Mouse (Mus musculus) forebrain, postnatal 0 days (tissue): ENCODE data around the gene Smim8. TPM values are rescaled to one million over a fixed set of nuclear protein-coding genes. Genes with fewer than 3 reads are reported as not detected.

ENCODE experiments used
- ATAC-seq: fragments of 200-750 bp; cut with Nextera tagmentation; 2 replicates; pipeline ENCODE4 v1.8.0; 2017; ENCODE audit warnings: mild to moderate bottlenecking, moderate library complexity
- DNase-seq: peaks from one replicate; pipeline ENCODE4 v3.0.0-alpha.2; 2015
- H3K27ac ChIP-seq: fragments of 300-500 bp; sonication (generic); 2 replicates; pipeline ENCODE4 v1.5.1; 2014; ENCODE audit warnings: low read depth, mild to moderate bottlenecking, antibody characterized with exemption, low read length, moderate library complexity, mixed read lengths
- H3K27me3 ChIP-seq: fragments of 300-500 bp; sonication (generic); 2 replicates; pipeline ENCODE4 v1.6.1; 2014; ENCODE audit warnings: mild to moderate bottlenecking, low read length, mixed read lengths; ENCODE audit not compliant: insufficient read depth
- H3K36me3 ChIP-seq: fragments of 300-500 bp; sonication (generic); 2 replicates; pipeline ENCODE4 v1.6.1; 2014; ENCODE audit warnings: mild to moderate bottlenecking, moderate library complexity; ENCODE audit not compliant: insufficient read depth
- H3K4me1 ChIP-seq: fragments of 300-500 bp; sonication (generic); 2 replicates; pipeline ENCODE4 v1.6.1; 2014; ENCODE audit warnings: antibody characterized with exemption; ENCODE audit not compliant: insufficient read depth
- H3K4me2 ChIP-seq: fragments of 300-500 bp; sonication (generic); 2 replicates; pipeline ENCODE4 v1.6.1; 2014; ENCODE audit warnings: low read depth, mild to moderate bottlenecking, moderate library complexity
- H3K4me3 ChIP-seq: fragments of 300-500 bp; sonication (generic); 2 replicates; pipeline ENCODE4 v1.5.1; 2014; ENCODE audit warnings: low read depth, low read length, mixed read lengths
- H3K9ac ChIP-seq: fragments of 300-500 bp; sonication (generic); 2 replicates; pipeline ENCODE4 v1.6.1; 2014; ENCODE audit warnings: mild to moderate bottlenecking
- H3K9me3 ChIP-seq: fragments of 300-500 bp; sonication (generic); 2 replicates; pipeline ENCODE4 v1.6.1; 2016; ENCODE audit warnings: low read length
- CTCF ChIP-seq: sonication (generic); IDR thresholded peaks from 2 replicates; pipeline ENCODE4 v1.5.1; 2016; ENCODE audit warnings: antibody characterized with exemption, control low read depth, low read depth
- WGBS: fragments of 180-500 bp; shearing (Covaris S2); extraction: QIAGEN DNeasy Blood & Tissue Kit; methylation state at CpG from one replicate; pipeline ENCODE4 v1.1.7; 2014; 5-methylcytosine and 5-hydroxymethylcytosine counted together
- polyA plus RNA-seq: library from polyadenylated mRNA; unstranded; fragments of >200 nt; fragmentation: Nextera tagmentation; extraction: Ambion mirVana; gene quantifications from 2 replicates; pipeline ENCODE4 v1.2.1, GENCODE M21; 2015
- total RNA-seq: library from RNA; depleted of rRNA; stranded (reverse); fragments of >200 nt; gene quantifications from 2 replicates; pipeline ENCODE4 v1.2.3, GENCODE M21; 2014; rRNA removed

Smim8 gene
- total and polyA plus RNA-seq, 2 experiments from 2014 or later: 28.0 to 54.9 TPM

- H3K4me1 ChIP-seq: no peaks in the 10 kb centered on the region
- no peak overlapping the region for H3K4me3 ChIP-seq
- DNase-seq: no peak
- H3K4me2 ChIP-seq: no peak overlapping the region
- ATAC-seq: no peak
- TF ChIP-seq CTCF: no peak
- no peaks in the 10 kb centered on the region for H3K27me3 ChIP-seq
- WGBS: 94% methylated on average over 7 of the region's 7 CpGs
- no peak overlapping the region for H3K9ac ChIP-seq
- no peak overlapping the region for H3K27ac ChIP-seq
- no peaks in the 10 kb centered on the region for H3K36me3 ChIP-seq
- H3K9me3 ChIP-seq: no peaks in the 10 kb centered on the region
Measured at GRCm38 (mm10) chr4:34720127-34720895, 57.9 kb downstream of the Smim8 start.

- TF ChIP-seq CTCF: no peak
- Histone ChIP-seq H3K27me3 (no peaks in the 10 kb centered on the region), H3K27ac (no peak overlapping the region), H3K4me1 (no peaks in the 10 kb centered on the region), H3K9ac (no peak overlapping the region), H3K9me3 (no peaks in the 10 kb centered on the region), H3K36me3 (no peaks in the 10 kb centered on the region), H3K4me2 (no peak overlapping the region), H3K4me3 (no peak overlapping the region)
- no peak for DNase-seq
- ATAC-seq: no peak
- 96% methylated on average over 12 of the region's 12 CpGs for WGBS
Measured at GRCm38 (mm10) chr4:34719421-34719820, 58.8 kb downstream of the Smim8 start.

Other genes starting within 250 kb of the Smim8 start
- gene Akirin2, start 227.5 kb downstream of the Smim8 start, total RNA-seq: 131 and 147 TPM in 2 replicates
- 79.9 and 94.6 TPM in 2 replicates for gene Akirin2, start 227.5 kb downstream of the Smim8 start, polyA plus RNA-seq
- 82.4 and 88.0 TPM in 2 replicates for gene Orc3, start 163.5 kb downstream of the Smim8 start, total RNA-seq
- 66.6 and 68.0 TPM in 2 replicates for gene Orc3, start 163.5 kb downstream of the Smim8 start, polyA plus RNA-seq
- gene Rars2, start 163.5 kb downstream of the Smim8 start, total RNA-seq: 28.7 and 30.5 TPM in 2 replicates
- gene Rars2, start 163.5 kb downstream of the Smim8 start, polyA plus RNA-seq: 42.4 and 48.8 TPM in 2 replicates
- gene Slc35a1, start 91.0 kb downstream of the Smim8 start, total RNA-seq: 34.0 and 35.9 TPM in 2 replicates
- gene Slc35a1, start 91.0 kb downstream of the Smim8 start, polyA plus RNA-seq: 16.0 and 37.9 TPM in 2 replicates
- 5.7 and 6.2 TPM in 2 replicates for gene Cfap206, start 48.2 kb downstream of the Smim8 start, total RNA-seq
- 5.7 and 6.3 TPM in 2 replicates for gene Cfap206, start 48.2 kb downstream of the Smim8 start, polyA plus RNA-seq
- gene Gm136, start 22.2 kb downstream of the Smim8 start, total RNA-seq: not detected in 2 replicates
- gene Gm136, start 22.2 kb downstream of the Smim8 start, polyA plus RNA-seq: 0.23 TPM in 1 of 2 replicates, not detected in the other
- gene Zfp292, start 104.5 kb upstream of the Smim8 start, total RNA-seq: 37.2 and 46.3 TPM in 2 replicates
- gene Zfp292, start 104.5 kb upstream of the Smim8 start, polyA plus RNA-seq: 12.0 and 16.7 TPM in 2 replicates
- not detected in 2 replicates for gene Cga, start 115.4 kb upstream of the Smim8 start, total RNA-seq
- not detected in 2 replicates for gene Cga, start 115.4 kb upstream of the Smim8 start, polyA plus RNA-seq